Mouse (Mus musculus): Measurements from ENCODE around the gene Gm20594. TPM values are rescaled to one million over a fixed set of nuclear protein-coding genes. Genes with fewer than 3 reads are reported as not detected.

Gm20594 gene
- not detected for total RNA-seq (2021)
- long read RNA-seq, experiment 1, result 0 reads
- long read RNA-seq, experiment 2, result 0 reads

GRCm38 (mm10) chr6:79817616-79818015, at the start of gene Gm20594:
Gm20594 (plus strand) TSS chr6:79817916.
- no peak for DNase-seq

GRCm38 (mm10) chr6:79818114-79818513, 398 bp downstream of the Gm20594 start:
- no peak for DNase-seq

GRCm38 (mm10) chr6:79833845-79834244, 16.1 kb downstream of the Gm20594 start:
- DNase-seq, result no peak

GRCm38 (mm10) chr6:79846829-79847228, 29.1 kb downstream of the Gm20594 start:
- no peak for DNase-seq

Other genes with a start within 250 kb of the Gm20594 start
- not detected for gene Lrrtm4, start 201.0 kb downstream of the Gm20594 start, total RNA-seq (2021)